Mouse (Mus musculus): ENCODE data around the gene Rasgrp2.

Gene Rasgrp2

DNA sequence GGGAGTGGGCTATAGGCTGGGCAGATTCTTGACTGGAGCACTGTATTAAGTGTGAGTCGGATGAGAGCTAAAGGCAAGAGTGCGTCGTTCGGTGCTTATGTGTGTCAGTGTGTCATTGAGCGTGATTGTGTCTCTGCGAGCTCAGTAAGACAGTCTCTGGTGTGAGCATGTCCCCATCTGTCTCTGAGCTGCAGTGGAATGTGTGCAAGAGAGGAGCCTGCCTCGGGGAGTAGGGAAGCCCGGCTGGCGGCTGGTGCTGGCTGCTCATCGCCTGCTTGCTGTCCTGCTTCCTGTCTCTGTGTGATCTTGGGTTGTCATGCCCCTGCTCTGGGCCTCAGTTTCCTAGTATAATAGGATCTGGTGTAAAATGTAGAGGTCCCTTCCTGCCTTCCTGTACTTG is 43.9 kb downstream of the Rasgrp2 start:
- no peak for DNase-seq

DNA sequence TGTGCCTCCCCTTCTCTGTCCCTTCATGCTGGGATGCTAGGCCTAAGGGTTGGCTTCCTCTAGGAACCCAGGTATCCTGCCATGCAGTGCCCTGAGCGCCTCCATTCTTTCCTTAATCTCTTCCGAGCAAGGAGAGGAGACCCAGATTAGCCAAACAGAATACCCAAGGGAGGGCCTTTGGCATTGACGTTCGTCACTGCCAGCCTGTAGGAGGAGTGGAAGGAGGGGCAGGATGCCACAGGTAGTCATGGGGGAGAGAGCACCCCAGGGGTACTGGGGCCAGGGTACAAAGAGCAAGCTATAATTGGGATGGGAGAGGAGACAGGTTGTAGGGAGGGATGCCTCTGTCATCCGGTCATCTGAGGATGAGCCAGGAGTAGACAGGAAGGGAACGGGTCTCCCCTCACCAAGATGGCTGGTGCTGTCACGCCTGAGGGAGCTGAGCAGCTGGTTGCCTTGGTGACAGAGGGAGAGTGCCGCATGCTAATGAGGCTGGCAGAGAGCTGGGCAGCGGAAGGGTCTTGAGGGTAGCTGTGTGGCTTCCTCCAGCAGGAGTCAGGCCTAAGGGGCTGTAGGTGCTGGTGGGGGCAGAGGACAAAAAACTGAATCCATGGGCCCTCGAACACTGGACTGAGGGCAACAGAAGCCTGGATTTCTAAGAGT is 46.8 kb downstream of the Rasgrp2 start:
- DNase-seq, result no peak

DNA sequence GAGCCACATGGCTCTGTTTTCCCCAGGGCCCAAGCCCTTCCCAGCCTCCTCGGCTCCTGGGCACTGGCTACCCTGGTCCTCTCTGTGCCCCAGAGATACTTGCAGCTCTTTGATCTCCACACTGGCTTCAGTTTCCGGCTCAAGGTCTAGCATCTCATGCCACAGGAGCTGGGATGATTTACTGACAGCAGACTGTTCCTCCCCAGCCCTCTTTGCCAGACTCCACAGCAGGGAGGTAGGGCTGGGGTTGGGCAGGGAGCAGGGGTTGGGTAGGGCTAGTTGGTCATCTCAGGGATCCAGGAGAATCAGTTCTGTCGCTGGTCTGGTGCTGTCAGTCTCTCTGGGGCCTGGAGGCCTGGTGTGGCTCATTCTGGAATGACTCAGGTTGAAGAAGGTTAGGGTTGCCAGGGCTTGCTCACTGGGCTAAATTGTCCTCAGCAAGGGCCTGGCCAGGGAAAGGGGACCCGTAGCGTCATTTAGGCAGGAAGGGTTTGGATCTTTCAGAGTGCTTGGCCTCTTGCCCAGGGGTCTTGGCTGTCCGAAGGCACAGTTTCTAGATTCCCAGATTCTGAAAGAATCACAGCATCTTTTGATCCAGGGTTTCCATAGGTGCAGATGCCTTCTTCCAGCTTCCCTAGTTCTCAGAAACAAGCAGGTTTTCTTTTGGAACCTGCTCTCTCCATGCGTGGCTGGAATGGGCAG is 47.7 kb downstream of the Rasgrp2 start:
- no peak for DNase-seq

DNA sequence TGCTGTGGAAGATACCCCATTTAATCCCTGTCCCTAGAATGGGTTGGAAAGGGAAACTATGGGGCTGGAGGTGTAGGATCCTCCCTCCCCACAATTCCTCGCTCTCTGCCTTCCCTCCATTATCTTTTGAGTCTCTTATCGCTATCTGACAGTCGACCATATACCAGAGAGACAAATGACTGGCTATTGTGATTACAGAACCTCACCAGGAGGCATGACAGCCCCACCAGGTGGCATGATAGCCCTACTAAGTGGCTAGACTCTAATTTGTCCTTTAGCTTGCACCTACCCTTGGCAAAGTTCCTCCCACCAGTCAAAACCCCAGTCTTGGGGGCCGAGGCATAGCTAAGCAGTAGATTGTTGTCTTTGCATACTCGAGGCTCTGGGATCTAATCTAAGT is 49.6 kb downstream of the Rasgrp2 start:
- no peak for DNase-seq

DNA sequence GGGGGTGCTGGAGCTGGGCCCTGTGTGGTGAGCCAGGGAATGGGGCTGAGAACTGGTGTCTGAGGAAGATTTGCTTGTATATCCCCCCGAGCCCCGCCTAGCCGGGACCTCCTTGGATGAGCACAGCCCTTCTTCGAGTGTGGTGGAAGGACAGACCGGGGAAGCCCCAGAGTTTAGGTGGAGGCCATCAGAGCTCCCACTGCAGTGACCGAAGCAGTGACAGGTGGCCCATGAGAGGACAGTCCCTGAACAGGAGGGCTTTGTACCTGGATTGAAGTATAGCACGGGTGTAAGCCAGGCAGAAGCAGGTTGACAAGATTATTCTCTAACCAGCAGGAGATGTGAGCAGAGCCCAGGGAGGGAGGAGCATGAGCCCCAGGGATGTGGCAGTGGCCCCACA is 50.7 kb downstream of the Rasgrp2 start:
- DNase-seq, result no peak

DNA sequence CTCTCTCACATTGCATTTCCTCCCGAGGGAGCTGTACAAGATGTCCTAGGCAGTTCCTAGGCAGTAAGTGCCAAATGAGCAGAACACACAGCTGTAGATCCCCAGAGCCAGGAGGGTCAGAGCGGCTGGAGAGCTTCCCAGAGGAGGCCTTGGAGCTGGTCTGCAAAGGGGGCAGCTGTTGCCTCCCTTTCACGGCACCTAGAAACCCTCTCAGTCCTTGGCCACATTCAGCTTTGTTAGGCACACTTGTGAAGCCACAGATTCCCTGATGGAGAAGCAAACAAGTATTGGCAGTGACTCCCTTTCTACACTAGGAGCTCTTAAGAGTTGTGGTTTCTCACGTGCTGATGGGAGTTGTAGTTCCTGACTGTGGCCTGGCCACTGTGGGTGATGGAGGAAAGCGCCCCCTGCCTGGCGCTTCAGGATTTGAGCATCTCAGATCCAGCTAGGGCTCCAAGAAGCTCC is 52.9 kb downstream of the Rasgrp2 start:
- peak; percentile 77 for DNase-seq

DNA sequence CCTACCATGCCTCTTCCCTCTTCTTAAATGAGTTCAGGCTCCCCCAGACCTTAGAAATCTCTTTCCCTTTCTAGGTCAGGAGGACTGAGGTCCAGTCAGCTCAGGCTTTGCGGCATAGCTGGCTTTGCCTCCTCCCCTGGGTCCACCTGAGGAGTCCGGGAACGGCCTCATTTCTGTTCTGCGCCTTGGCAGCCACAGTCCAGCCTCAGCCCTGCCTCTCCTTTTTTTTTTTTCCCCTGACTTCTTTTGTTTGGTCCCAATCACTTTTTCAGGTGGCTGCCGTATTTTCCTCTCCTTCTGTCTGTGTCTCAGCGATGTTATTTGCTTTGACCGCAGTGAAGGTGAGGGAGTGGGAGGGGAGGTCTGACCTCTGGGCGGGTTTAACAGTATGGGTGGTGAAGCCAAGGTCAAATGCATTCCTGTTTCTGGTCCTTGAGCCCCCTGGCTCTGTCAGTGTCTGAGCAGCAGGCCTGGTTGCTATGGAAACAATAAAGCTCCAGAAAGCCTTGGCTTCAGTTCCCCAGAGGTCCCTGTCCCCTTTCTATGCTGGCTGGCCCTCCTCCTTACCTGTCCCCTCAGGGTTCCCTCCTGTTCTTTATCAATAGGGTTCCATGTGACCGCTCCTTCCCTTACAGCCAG is 53.7 kb downstream of the Rasgrp2 start:
- peak; percentile 31 for DNase-seq

DNA sequence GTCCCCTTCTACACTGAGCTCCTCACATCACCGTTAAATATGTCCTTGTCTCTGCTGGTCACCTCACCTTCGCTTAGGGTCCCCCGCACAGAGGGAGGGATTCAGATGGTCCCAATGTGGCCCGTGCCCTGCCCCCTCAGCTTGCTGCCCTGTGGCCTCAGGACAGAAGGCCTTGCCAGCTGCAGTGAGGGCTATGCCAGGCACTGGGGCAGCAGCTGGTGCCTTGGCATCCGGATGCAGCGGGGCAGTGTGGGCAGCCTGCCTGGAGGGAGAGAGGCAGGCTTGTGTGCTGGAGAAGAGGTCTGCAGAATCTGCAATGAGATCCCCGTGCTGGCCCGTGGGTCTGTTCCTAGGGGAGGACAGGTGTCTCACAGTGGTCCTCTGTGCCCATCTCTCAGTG is 54.2 kb downstream of the Rasgrp2 start:
- DNase-seq, result peak; percentile 72

DNA sequence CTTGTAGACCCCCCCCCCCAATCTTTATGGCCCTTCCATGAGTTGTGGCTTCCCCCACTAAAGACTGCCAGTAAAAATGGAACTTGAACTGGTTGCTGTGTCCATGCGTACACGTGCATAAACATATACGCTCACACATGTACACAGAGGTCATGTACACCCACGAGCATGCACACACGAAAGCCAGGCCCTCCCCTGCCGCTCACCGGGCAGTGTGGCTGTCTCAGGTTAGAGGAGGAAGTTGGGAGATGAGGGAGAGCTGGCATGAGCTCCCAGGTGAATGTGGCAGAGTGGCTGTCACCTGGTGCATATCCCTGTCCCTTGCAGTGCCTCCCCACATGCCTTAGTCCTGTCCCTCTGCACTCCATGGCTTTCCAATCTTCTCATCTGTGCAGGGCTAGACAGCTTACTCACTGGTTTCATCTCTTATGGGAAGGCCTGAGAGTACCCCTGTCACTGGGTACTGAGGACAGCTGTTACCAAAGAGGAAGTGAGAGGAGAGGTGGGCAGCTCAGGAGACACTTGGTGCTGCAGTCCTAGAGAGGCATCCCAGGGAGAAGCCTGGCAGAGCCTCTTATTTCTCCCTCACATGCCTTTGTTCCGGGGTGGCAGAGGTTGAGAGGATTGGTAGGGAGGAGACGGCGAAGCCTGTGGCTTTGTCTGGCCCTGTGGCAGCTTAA is 55.0 kb downstream of the Rasgrp2 start:
- no peak for DNase-seq

DNA sequence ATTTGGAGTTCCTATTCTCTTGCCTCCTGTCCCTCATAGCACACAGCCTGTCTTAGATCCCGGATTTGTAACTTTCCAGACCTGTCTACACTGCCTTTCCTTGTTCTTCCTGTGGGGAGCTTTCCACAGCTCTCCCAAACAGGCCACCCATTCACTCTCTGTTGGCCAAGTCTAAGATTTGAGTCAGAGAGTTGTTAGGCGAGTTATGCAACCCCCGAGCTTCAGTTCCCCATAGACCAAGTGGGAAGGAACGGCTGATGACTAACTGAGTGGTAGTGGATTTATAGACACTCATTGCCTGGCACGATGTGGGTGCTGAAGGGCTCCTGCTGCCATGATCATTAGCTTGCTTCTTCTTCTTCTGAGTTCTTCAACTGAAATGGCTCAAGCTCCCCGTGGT is 60.4 kb downstream of the Rasgrp2 start:
- no peak for DNase-seq

DNA sequence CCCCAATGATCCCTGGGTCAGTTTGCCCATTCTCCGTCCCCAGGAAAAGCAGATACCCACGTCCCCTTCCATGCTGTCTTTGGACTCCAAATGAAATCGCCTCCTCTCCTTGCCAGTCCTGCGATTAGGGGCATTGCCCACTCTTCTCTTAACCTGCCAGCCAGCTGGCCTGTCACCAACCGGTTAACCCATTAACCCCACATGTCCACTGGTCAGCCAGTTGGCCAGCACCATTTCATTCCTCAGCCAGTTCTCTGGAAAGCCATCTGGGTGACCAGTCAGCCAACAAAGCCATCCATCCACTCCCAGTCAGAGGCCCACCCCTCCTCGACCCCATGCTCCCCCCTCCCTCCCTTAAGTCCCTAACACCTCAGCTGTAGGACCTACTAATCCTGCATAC is 63.7 kb downstream of the Rasgrp2 start:
- no peak for DNase-seq

DNA sequence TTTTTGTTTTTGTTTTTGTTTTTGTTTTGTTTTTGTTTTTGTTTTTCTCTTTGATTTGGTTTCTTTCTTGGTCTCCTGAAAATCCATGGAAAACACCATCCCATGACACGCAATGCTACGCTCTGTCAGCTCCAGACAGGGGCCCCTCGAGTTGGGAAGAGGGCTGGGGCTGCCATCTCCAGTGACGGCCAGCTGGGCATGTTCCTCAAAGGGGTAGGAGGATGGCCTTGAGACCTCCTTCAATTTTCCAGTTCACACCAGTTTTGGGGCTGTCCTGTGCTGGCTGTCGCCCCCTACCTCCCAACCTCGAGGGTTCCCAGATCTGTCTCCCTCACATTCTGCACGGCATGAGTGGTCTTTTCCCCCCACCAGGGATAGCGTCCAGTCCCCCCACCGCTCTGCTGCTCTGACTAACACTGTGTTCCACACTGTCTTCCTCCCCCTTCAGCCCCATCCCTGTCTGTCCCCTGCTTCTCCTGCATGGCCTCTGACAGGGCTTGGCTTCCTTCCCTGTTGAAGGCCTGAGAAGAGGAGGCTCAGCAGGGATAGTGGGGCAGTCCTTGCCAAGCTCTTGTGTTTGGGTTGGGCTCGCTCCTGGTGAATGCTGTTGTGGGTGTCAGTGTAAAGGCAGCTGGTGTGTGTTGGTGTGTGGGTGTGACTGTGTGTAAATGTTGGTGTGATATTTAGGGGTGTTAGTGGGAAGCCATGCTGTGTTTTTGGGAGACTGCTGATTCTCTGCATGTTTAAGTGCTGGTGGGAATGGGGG is 65.3 kb downstream of the Rasgrp2 start:
- DNase-seq, result no peak

Data from cerebellum, adult 11 months (tissue).